7 mouse cellular contexts compared by ENCODE assay signal in genomic region chr6:106663780-106664651, GRCm38 (mm10).
DNase-seq lines count a peak whose midpoint lies in the region; ATAC-seq and TF ChIP-seq lines count a peak whose summit lies in the region.

No protein-coding gene starts in this region.

- 34% methylated on average over 6 of the region's 6 CpGs for WGBS in hindbrain, postnatal 0 days
- 23% methylated on average over 6 of the region's 6 CpGs for WGBS in spleen, adult 2 months

- H3K9me3 ChIP-seq in hindbrain, postnatal 0 days (ENCODE audit: low read length): no peaks in the 10 kb centered on the region

- DNase-seq in ovary, postnatal 36 days (ENCODE audit: low spot score): peak; percentile 33
- DNase-seq in ovary, postnatal 10 days (ENCODE audit: low spot score): no peak
- peak; percentile 40 for DNase-seq in WW6 (ENCODE audit: low read depth, low spot score)
- DNase-seq in cerebellum, postnatal 14 days: peak; percentile 49 to 67
- DNase-seq in hindbrain, postnatal 0 days (ENCODE audit: low spot score): no peak
- peak; percentile 5 to 11 for DNase-seq in lung, adult 18-20 months
- peak; percentile 31 to 59 for DNase-seq in spleen, adult 2 months (ENCODE audit: low read depth in 1 of 2, low spot score in 2 of 2)

- H3K27me3 ChIP-seq in hindbrain, postnatal 0 days (ENCODE audit: insufficient read depth, low read length): no peaks in the 10 kb centered on the region
- no peaks in the 10 kb centered on the region for H3K27me3 ChIP-seq in spleen, adult 2 months (ENCODE audit: control insufficient read depth, insufficient read depth, low read length)

- no peaks in the 10 kb centered on the region for H3K36me3 ChIP-seq in hindbrain, postnatal 0 days (ENCODE audit: insufficient read depth, low read length)
- H3K36me3 ChIP-seq in spleen, adult 2 months (ENCODE audit: control insufficient read depth, insufficient read depth, low read length): no peaks in the 10 kb centered on the region

- ATAC-seq in hindbrain, postnatal 0 days: 0 out of 2 replicates have a peak, but pooled peaks have one; percentile 43

- H3K27ac ChIP-seq in hindbrain, postnatal 0 days: no peak overlapping the region
- H3K27ac ChIP-seq in spleen, adult 2 months (ENCODE audit: insufficient read depth, low read length): no peak overlapping the region

- no peak for TF ChIP-seq POLR2A in spleen, adult 2 months (IDR thresholded peaks at IDR 0.05; ENCODE audit: low read depth, low read length)

- no peaks in the 10 kb centered on the region for H3K4me1 ChIP-seq in hindbrain, postnatal 0 days (ENCODE audit: insufficient read depth, low read length)
- H3K4me1 ChIP-seq in spleen, adult 2 months (ENCODE audit: control insufficient read depth, insufficient read depth, insufficient read length): no peaks in the 10 kb centered on the region

- no peak overlapping the region for H3K4me2 ChIP-seq in hindbrain, postnatal 0 days (ENCODE audit: low read depth, low read length)

- TF ChIP-seq CTCF in hindbrain, postnatal 0 days (IDR thresholded peaks at IDR 0.05; ENCODE audit: low read depth): peak; percentile 65
- TF ChIP-seq CTCF in spleen, adult 2 months (IDR thresholded peaks at IDR 0.05; ENCODE audit: extremely low read depth, insufficient read depth, insufficient read length, insufficient replicate concordance): peak; percentile 56; the same call in 1 of the 2 replicates

- no peak overlapping the region for H3K9ac ChIP-seq in hindbrain, postnatal 0 days (replicated peaks; ENCODE audit: low read length)

- H3K4me3 ChIP-seq in hindbrain, postnatal 0 days (ENCODE audit: low read length): no peak overlapping the region
- H3K4me3 ChIP-seq in spleen, adult 2 months (ENCODE audit: extremely low read depth, insufficient read depth, insufficient read length): no peak overlapping the region

Comparison
In these comparisons a context has a peak if more than half of its experiments do, and no peak if none do; other contexts are left out.
1. DNase-seq: peak in ovary, postnatal 36 days (single experiment), WW6 (single experiment), cerebellum, postnatal 14 days (2 of 2), lung, adult 18-20 months (2 of 2) and spleen, adult 2 months (2 of 2); none in ovary, postnatal 10 days (single experiment) and hindbrain, postnatal 0 days (single experiment).